Mouse (Mus musculus) bone marrow, adult 2 months (tissue): ENCODE data around the gene Ebf4. TPM values are rescaled to one million over a fixed set of nuclear protein-coding genes. Genes with fewer than 3 reads are reported as not detected.

Source experiments
- H3K27ac ChIP-seq: fragments of 200-500 bp; 2 replicates; pipeline ENCODE4 v1.5.1; 2012; ENCODE audit warnings: low read depth, mild to moderate bottlenecking, control low read depth, inconsistent platforms, low read length; ENCODE audit not compliant: control insufficient read depth, poor library complexity, insufficient read depth
- H3K4me1 ChIP-seq: fragments of 200-500 bp; 2 replicates; pipeline ENCODE4 v1.6.1; 2011; ENCODE audit warnings: low read length; ENCODE audit not compliant: control insufficient read depth, insufficient read depth
- H3K4me3 ChIP-seq: fragments of 200-500 bp; replicated peaks from 2 replicates; pipeline ENCODE3; 2011; ENCODE audit warnings: mild to moderate bottlenecking, low read depth, low read length, control low read depth; ENCODE audit not compliant: control insufficient read depth
- CTCF ChIP-seq: fragments of 200-500 bp; IDR thresholded peaks from 2 replicates; pipeline ENCODE4 v1.5.1; 2011; ENCODE audit warnings: low read length, control low read depth; ENCODE audit not compliant: control insufficient read depth, insufficient read depth
- POLR2A ChIP-seq: fragments of 200-500 bp; IDR thresholded peaks from 2 replicates; pipeline ENCODE4 v1.6.1; 2011; ENCODE audit warnings: low read depth, mild to moderate bottlenecking, control low read depth, low read length, borderline replicate concordance; ENCODE audit not compliant: control insufficient read depth
- WGBS: fragments of 180-500 bp; shearing (Covaris S2); methylation state at CpG from one replicate; pipeline ENCODE4 v1.1.7; 2018; 5-methylcytosine and 5-hydroxymethylcytosine counted together
- polyA plus RNA-seq: library from polyadenylated mRNA; stranded (reverse); fragments of >200 nt; gene quantifications from 2 replicates; pipeline ENCODE4 v1.2.4, GENCODE M21; 2011; ENCODE audit warnings: low replicate concordance; ENCODE audit not compliant: missing spikeins, insufficient read depth, insufficient read length

Gene Ebf4
- polyA plus RNA-seq, 1 experiment = not detected

GRCm38 (mm10) chr2:130383205-130383604 lies 88.2 kb downstream of the Ebf4 start:
- Histone ChIP-seq H3K4me3 (no peak overlapping the region), H3K4me1 (no peaks in the 10 kb centered on the region), H3K27ac (no peak overlapping the region)
- WGBS = 53% methylated on average over 3 of the region's 3 CpGs
- TF ChIP-seq POLR2A (no peak), CTCF (no peak)

- no peaks in the 10 kb centered on the region for H3K4me1 ChIP-seq
- H3K4me3 ChIP-seq = no peak overlapping the region
- TF ChIP-seq CTCF (no peak), POLR2A (no peak)
- 66% methylated on average over 6 of the region's 6 CpGs for WGBS
- H3K27ac ChIP-seq = no peak overlapping the region
Measured at GRCm38 (mm10) chr2:130383895-130384294, 88.9 kb downstream of the Ebf4 start.

DNA sequence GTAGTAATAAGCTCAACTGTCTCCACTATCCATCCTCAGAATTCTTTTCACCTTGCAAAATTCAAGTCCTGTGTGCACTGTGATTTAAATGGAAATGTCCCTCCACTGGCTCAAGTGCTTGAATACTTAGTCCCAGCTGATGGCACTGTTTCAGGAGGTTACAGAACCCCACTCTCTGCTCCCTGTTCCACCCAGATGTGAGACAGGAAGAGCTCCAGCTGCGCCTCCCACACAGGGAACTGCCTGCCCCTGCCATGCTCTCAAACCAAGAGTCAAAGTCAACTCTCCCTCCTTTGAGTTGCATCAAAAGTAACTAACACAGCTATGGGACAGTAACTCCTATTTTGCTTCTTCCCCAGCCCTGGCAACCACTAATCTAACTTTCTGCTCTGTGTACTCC lies 91.2 kb downstream of the Ebf4 start:
- H3K4me1 ChIP-seq = no peaks in the 10 kb centered on the region
- TF ChIP-seq POLR2A = no peak
- no peak for TF ChIP-seq CTCF
- H3K27ac ChIP-seq = no peak overlapping the region
- WGBS = 71% methylated on average over 1 of the region's 1 CpGs
- H3K4me3 ChIP-seq = no peak overlapping the region

GRCm38 (mm10) chr2:130388796-130389195 lies 93.8 kb downstream of the Ebf4 start:
- WGBS = 80% methylated on average over 2 of the region's 2 CpGs
- Histone ChIP-seq H3K4me1 (no peaks in the 10 kb centered on the region), H3K4me3 (no peak overlapping the region), H3K27ac (no peak overlapping the region)
- TF ChIP-seq POLR2A (no peak), CTCF (no peak)

- no peak overlapping the region for H3K4me3 ChIP-seq
- H3K4me1 ChIP-seq = no peaks in the 10 kb centered on the region
- no peak overlapping the region for H3K27ac ChIP-seq
- TF ChIP-seq POLR2A (no peak), CTCF (no peak)
- WGBS = 64% methylated on average over 11 of the region's 11 CpGs
Measured at GRCm38 (mm10) chr2:130390993-130391625, 96.1 kb downstream of the Ebf4 start.

- H3K4me3 ChIP-seq = no peak overlapping the region
- H3K4me1 ChIP-seq = no peaks in the 10 kb centered on the region
- no peak for TF ChIP-seq CTCF
- TF ChIP-seq POLR2A = no peak
- 68% methylated on average over 3 of the region's 3 CpGs for WGBS
- H3K27ac ChIP-seq = no peak overlapping the region
Measured at GRCm38 (mm10) chr2:130392836-130393235, 97.9 kb downstream of the Ebf4 start.

- TF ChIP-seq POLR2A (no peak), CTCF (no peak)
- WGBS = 89% methylated on average over 11 of the region's 11 CpGs
- H3K4me1 ChIP-seq = no peaks in the 10 kb centered on the region
- no peak overlapping the region for H3K4me3 ChIP-seq
- H3K27ac ChIP-seq = no peak overlapping the region
Measured at GRCm38 (mm10) chr2:130395696-130396095, 100.7 kb downstream of the Ebf4 start.

DNA sequence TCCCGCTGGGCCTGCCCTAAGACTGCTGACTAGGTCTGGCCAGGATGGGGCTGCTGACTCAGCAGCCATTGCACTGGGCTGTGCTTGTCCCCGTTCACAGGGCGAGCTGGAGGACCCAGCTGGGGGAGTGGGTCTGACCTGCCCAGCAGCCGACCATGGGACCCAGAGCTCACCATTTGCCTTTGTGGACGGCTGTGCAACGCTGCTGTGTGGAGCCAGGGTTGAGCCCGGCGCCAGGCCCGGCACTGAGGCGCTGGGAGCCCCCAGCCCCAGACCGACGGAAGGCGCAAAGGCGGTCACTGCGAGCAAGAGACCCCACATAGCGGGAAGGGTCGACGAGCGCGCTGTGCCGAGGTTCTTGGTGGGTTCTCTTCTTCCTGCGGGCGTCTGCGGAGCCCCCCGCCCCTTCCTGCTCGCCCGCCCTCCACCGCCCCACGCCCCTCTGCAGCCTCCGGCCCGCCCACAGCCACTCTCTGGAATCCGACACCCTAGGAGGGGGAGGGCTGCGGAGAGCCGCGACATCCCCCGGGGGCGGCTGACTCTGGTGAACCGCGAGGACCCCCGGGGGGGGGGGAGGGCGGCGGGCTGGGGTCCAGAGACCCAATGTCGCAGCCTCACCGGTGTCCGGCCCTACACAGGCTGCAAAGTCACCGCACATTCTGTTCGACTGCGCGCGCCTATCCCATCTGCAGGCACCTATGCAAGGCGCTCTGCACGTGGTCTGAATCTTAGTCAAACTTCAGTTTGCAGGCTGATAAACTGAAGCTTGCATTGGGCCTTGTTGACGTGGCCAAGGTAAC lies 102.4 kb downstream of the Ebf4 start, which contains the start of gene Cpxm1:
TSS of gene Cpxm1 (minus strand) at position 389 of the 800 bp plus-strand sequence.
- TF ChIP-seq CTCF (no peak), POLR2A (no peak; the same call in 1 of the 2 replicates)
- 3% methylated on average over 46 of the region's 53 CpGs for WGBS
- Histone ChIP-seq H3K27ac (no peak within 1 kb of the TSS), H3K4me3 (no peak within 1 kb of the TSS), H3K4me1 (no peaks in the 10 kb centered on the region)

DNA sequence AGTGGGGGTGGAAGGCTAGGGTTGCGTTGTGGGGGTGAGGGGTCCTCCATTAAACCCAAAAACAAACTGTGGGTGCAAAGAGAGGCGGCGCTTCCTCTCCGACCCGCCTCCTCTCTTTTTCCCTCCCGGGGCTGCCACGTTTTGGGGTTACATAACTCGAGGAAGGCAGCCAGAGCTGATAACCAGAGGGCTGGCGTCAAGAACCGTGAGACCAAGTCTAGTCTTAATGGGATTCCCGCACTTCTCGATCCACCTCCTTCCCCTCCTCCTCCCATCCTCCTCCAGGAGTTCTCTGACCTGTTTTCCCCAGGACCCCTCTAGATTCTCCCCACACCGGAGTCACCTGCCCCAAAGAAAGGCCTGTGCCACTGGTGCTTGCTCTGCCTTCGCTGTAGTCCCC lies 103.1 kb downstream of the Ebf4 start:
- no peaks in the 10 kb centered on the region for H3K4me1 ChIP-seq
- 17% methylated on average over 14 of the region's 14 CpGs for WGBS
- TF ChIP-seq CTCF (no peak), POLR2A (no peak)
- no peak overlapping the region for H3K27ac ChIP-seq
- H3K4me3 ChIP-seq = no peak overlapping the region
